Mouse (Mus musculus): ENCODE results near the gene Cpeb4.

Gene Cpeb4

GRCm38 (mm10) chr11:31896905-31897304, 24.9 kb downstream of the Cpeb4 start:
- in situ Hi-C loops (cut with MboI, MseI) = no loop called here

GRCm38 (mm10) chr11:31899166-31899565, 27.2 kb downstream of the Cpeb4 start:
- in situ Hi-C loops (cut with MboI, MseI) = no loop called here

- in situ Hi-C loops (cut with MboI, MseI) = no loop called here
Measured at GRCm38 (mm10) chr11:31900736-31901135, 28.7 kb downstream of the Cpeb4 start.

GRCm38 (mm10) chr11:31902251-31903001, 30.4 kb downstream of the Cpeb4 start:
- in situ Hi-C loops (cut with MboI, MseI) = no loop called here

GRCm38 (mm10) chr11:31906499-31906898, 34.5 kb downstream of the Cpeb4 start:
- in situ Hi-C loops (cut with MboI, MseI) = no loop called here

- in situ Hi-C loops (cut with MboI, MseI) = no loop called here
Measured at GRCm38 (mm10) chr11:31907650-31908049, 35.6 kb downstream of the Cpeb4 start.

- in situ Hi-C loops (cut with MboI, MseI) = no loop called here
Measured at GRCm38 (mm10) chr11:31912958-31913357, 40.9 kb downstream of the Cpeb4 start.

GRCm38 (mm10) chr11:31917769-31918168, 45.8 kb downstream of the Cpeb4 start:
- in situ Hi-C loops (cut with MboI, MseI) = no loop called here

- in situ Hi-C loops (cut with MboI, MseI) = loop anchor here (25.0 kb wide), 2 partner anchors 568 to 668 kb away; partner anchors contain the start of gene Stc2
Measured at GRCm38 (mm10) chr11:31930051-31930450, 58.0 kb downstream of the Cpeb4 start.

GRCm38 (mm10) chr11:31935652-31936051, 63.6 kb downstream of the Cpeb4 start:
- in situ Hi-C loops (cut with MboI, MseI) = loop anchor here (25.0 kb wide), 2 partner anchors 573 to 673 kb away; partner anchors contain the start of gene Stc2

- in situ Hi-C loops (cut with MboI, MseI) = loop anchor here (25.0 kb wide), 2 partner anchors 575 to 675 kb away; partner anchors contain the start of gene Stc2
Measured at GRCm38 (mm10) chr11:31936910-31937525, 65.0 kb downstream of the Cpeb4 start.

- in situ Hi-C loops (cut with MboI, MseI) = loop anchor here (25.0 kb wide), 2 partner anchors 579 to 679 kb away; partner anchors contain the start of gene Stc2
Measured at GRCm38 (mm10) chr11:31940898-31941639, 69.1 kb downstream of the Cpeb4 start.

GRCm38 (mm10) chr11:31941640-31942638, 69.9 kb downstream of the Cpeb4 start:
- in situ Hi-C loops (cut with MboI, MseI) = loop anchor here (25.0 kb wide), 2 partner anchors 580 to 680 kb away; partner anchors contain the start of gene Stc2

GRCm38 (mm10) chr11:31945471-31945870, 73.5 kb downstream of the Cpeb4 start:
- in situ Hi-C loops (cut with MboI, MseI) = loop anchor here (5.0 to 25.0 kb wide), 3 partner anchors 273 to 683 kb away; partner anchors contain the start of genes Bod1 and Stc2

GRCm38 (mm10) chr11:31948462-31949330, 76.7 kb downstream of the Cpeb4 start:
- in situ Hi-C loops (cut with MboI, MseI) = loop anchor here (5.0 to 25.0 kb wide), 3 partner anchors 276 to 686 kb away; partner anchors contain the start of genes Bod1 and Stc2

GRCm38 (mm10) chr11:31949331-31949785, 77.3 kb downstream of the Cpeb4 start:
- in situ Hi-C loops (cut with MboI, MseI) = loop anchor here (5.0 to 25.0 kb wide), 3 partner anchors 277 to 687 kb away; partner anchors contain the start of genes Bod1 and Stc2

GRCm38 (mm10) chr11:31960071-31960470, 88.1 kb downstream of the Cpeb4 start:
- in situ Hi-C loops (cut with MboI, MseI) = loop anchor here (10.0 kb wide), 1 partner anchor 695 kb away; no protein-coding TSS in a partner anchor

GRCm38 (mm10) chr11:31963993-31964392, 92.0 kb downstream of the Cpeb4 start:
- in situ Hi-C loops (cut with MboI, MseI) = loop anchor here (10.0 kb wide), 1 partner anchor 691 kb away; no protein-coding TSS in a partner anchor
